ENCODE assay signal across 9 mouse cellular contexts in the genomic region with DNA sequence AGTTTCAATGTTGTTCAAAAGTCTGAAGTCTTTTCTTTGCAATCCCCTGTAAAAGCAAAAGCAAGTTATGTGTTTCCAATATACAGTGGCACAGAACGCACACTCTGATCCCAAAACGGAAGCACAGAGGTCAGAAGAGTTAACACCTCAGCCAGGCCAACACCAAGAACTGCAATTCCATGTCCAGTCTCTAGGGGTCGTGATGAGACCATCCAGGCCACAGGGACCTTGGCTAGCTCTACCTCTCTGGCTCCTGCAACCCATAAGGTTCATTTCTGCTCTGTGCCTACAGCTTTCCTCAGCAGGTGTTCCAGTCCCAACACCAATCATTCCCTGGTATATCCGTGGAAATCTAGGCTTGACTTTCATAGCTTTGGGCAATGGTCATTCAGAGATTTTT.
DNase-seq lines count a peak whose midpoint lies in the region; ATAC-seq and TF ChIP-seq lines count a peak whose summit lies in the region.
"Had no signal": no experiment of that assay in that cellular context is flagged by ENCODE, and none has a peak within 500 bp of the region (broad histone marks: within the 10 kb centered on the region; RNA-seq: fewer than 3 reads in every experiment).

No protein-coding gene starts in this region.

- TF ChIP-seq CTCF in thymus, adult 2 months (IDR thresholded peaks at IDR 0.05; ENCODE audit: borderline replicate concordance, control insufficient read depth, extremely low read depth, insufficient read depth, low read length, poor library complexity): no peak

- H3K9me3 ChIP-seq in forebrain, embryonic 11.5 days (ENCODE audit: control insufficient read depth, low read length): no peaks in the 10 kb centered on the region
- no peaks in the 10 kb centered on the region for H3K9me3 ChIP-seq in forebrain, embryonic 15.5 days
- no peaks in the 10 kb centered on the region for H3K9me3 ChIP-seq in midbrain, embryonic 14.5 days (ENCODE audit: control insufficient read depth, low read length)
- no peaks in the 10 kb centered on the region for H3K9me3 ChIP-seq in midbrain, embryonic 13.5 days
- H3K9me3 ChIP-seq: heart, embryonic 13.5 days had no signal

- H3K9ac ChIP-seq in forebrain, embryonic 11.5 days (ENCODE audit: low read length): no peak overlapping the region
- H3K9ac ChIP-seq in forebrain, embryonic 15.5 days (replicated peaks): no peak overlapping the region
- no peak overlapping the region for H3K9ac ChIP-seq in midbrain, embryonic 14.5 days (replicated peaks; ENCODE audit: low read length)
- no peak overlapping the region for H3K9ac ChIP-seq in midbrain, embryonic 13.5 days (replicated peaks)
- H3K9ac ChIP-seq: heart, embryonic 13.5 days had no signal

- no peak overlapping the region for H3K27ac ChIP-seq in forebrain, embryonic 11.5 days (ENCODE audit: low read depth, low read length)
- H3K27ac ChIP-seq in forebrain, embryonic 15.5 days (replicated peaks): no peak overlapping the region
- H3K27ac ChIP-seq in midbrain, embryonic 14.5 days (replicated peaks; ENCODE audit: low read depth, low read length): no peak overlapping the region
- H3K27ac ChIP-seq in midbrain, embryonic 13.5 days: no peak overlapping the region
- no peak overlapping the region for H3K27ac ChIP-seq in thymus, adult 2 months (ENCODE audit: control insufficient read depth, insufficient read depth, low read length)
- H3K27ac ChIP-seq: heart, embryonic 13.5 days had no signal

- TF ChIP-seq POLR2A in thymus, adult 2 months (IDR thresholded peaks at IDR 0.05; ENCODE audit: control insufficient read depth, extremely low read depth, insufficient read depth, low read length, poor library complexity): no peak

- WGBS in forebrain, embryonic 11.5 days: 49% methylated on average over 4 of the region's 4 CpGs
- WGBS in forebrain, embryonic 15.5 days: 44% methylated on average over 4 of the region's 4 CpGs
- WGBS in midbrain, embryonic 14.5 days: 42% methylated on average over 4 of the region's 4 CpGs
- WGBS in midbrain, embryonic 13.5 days: 44% methylated on average over 4 of the region's 4 CpGs
- WGBS in thymus, adult 2 months: 33% methylated on average over 4 of the region's 4 CpGs

- H3K27me3 ChIP-seq in forebrain, embryonic 11.5 days (ENCODE audit: control insufficient read depth, insufficient read depth, low read length): no peaks in the 10 kb centered on the region
- H3K27me3 ChIP-seq in forebrain, embryonic 15.5 days: peaks cover 9% of the 10 kb centered on the region
- H3K27me3 ChIP-seq in midbrain, embryonic 14.5 days (ENCODE audit: control insufficient read depth, insufficient read depth, low read length): no peaks in the 10 kb centered on the region
- peaks cover 4% of the 10 kb centered on the region; the same call in 1 of the 2 replicates for H3K27me3 ChIP-seq in midbrain, embryonic 13.5 days
- no peaks in the 10 kb centered on the region for H3K27me3 ChIP-seq in thymus, adult 2 months (ENCODE audit: control insufficient read depth, insufficient read depth, low read length)

- no peak overlapping the region for H3K4me3 ChIP-seq in forebrain, embryonic 11.5 days (ENCODE audit: low read depth, low read length)
- no peak overlapping the region for H3K4me3 ChIP-seq in forebrain, embryonic 15.5 days
- no peak overlapping the region for H3K4me3 ChIP-seq in midbrain, embryonic 14.5 days (replicated peaks; ENCODE audit: low read depth, low read length)
- H3K4me3 ChIP-seq in midbrain, embryonic 13.5 days (replicated peaks): no peak overlapping the region
- no peak overlapping the region for H3K4me3 ChIP-seq in thymus, adult 2 months (ENCODE audit: control insufficient read depth, insufficient read depth, low read length)
- H3K4me3 ChIP-seq: heart, embryonic 13.5 days had no signal

- DNase-seq in forebrain, embryonic 11.5 days (ENCODE audit: low spot score): peak; percentile 60
- peak; percentile 44 for DNase-seq in midbrain, embryonic 14.5 days
- peak; percentile 62 to 71 for DNase-seq in cerebellum, adult 18-20 months
- DNase-seq in heart, postnatal 36 days: peak; percentile 50 to 52
- peak; percentile 15 for DNase-seq in lung, postnatal 14 days
- no peak for DNase-seq in thymus, adult 2 months

- H3K36me3 ChIP-seq in forebrain, embryonic 11.5 days (ENCODE audit: control insufficient read depth, insufficient read depth, low read length): no peaks in the 10 kb centered on the region
- no peaks in the 10 kb centered on the region for H3K36me3 ChIP-seq in forebrain, embryonic 15.5 days
- no peaks in the 10 kb centered on the region for H3K36me3 ChIP-seq in midbrain, embryonic 14.5 days (ENCODE audit: control insufficient read depth, insufficient read depth, low read length)
- H3K36me3 ChIP-seq in midbrain, embryonic 13.5 days: no peaks in the 10 kb centered on the region
- H3K36me3 ChIP-seq in thymus, adult 2 months (ENCODE audit: control insufficient read depth, insufficient read depth, low read length): no peaks in the 10 kb centered on the region
- H3K36me3 ChIP-seq: heart, embryonic 13.5 days had no signal

- intact Hi-C loops in heart, postnatal 36 days (cut with DNase I): loop anchor here (1.0 to 2.0 kb wide), 2 partner anchors 243 to 251 kb away; a partner anchor contains a TSS

- no peak overlapping the region for H3K4me2 ChIP-seq in forebrain, embryonic 11.5 days (ENCODE audit: low read depth, low read length, severe bottlenecking)
- H3K4me2 ChIP-seq in forebrain, embryonic 15.5 days (replicated peaks): no peak overlapping the region
- H3K4me2 ChIP-seq in midbrain, embryonic 14.5 days (ENCODE audit: low read length): no peak overlapping the region
- H3K4me2 ChIP-seq in midbrain, embryonic 13.5 days (replicated peaks): no peak overlapping the region
- H3K4me2 ChIP-seq: heart, embryonic 13.5 days had no signal

- ATAC-seq in forebrain, embryonic 11.5 days (replicated peaks; ENCODE audit: low FRiP score): no peak
- ATAC-seq in forebrain, embryonic 15.5 days (replicated peaks): no peak
- no peak for ATAC-seq in midbrain, embryonic 14.5 days (ENCODE audit: low FRiP score, low TSS enrichment)
- no peak for ATAC-seq in midbrain, embryonic 13.5 days

- H3K4me1 ChIP-seq in forebrain, embryonic 11.5 days (replicated peaks; ENCODE audit: control insufficient read depth, insufficient read depth, low read length): 0 out of 2 replicates have a peak, but pooled peaks cover 2% of the 10 kb centered on the region
- peaks cover 23% of the 10 kb centered on the region for H3K4me1 ChIP-seq in forebrain, embryonic 15.5 days
- 0 out of 2 replicates have a peak, but pooled peaks cover 3% of the 10 kb centered on the region for H3K4me1 ChIP-seq in midbrain, embryonic 14.5 days (ENCODE audit: control insufficient read depth, insufficient read depth, low read length)
- H3K4me1 ChIP-seq in midbrain, embryonic 13.5 days (replicated peaks): peaks cover 13% of the 10 kb centered on the region; the same call in 1 of the 2 replicates
- H3K4me1 ChIP-seq in thymus, adult 2 months (replicated peaks; ENCODE audit: control insufficient read depth, insufficient read depth, low read length): no peaks in the 10 kb centered on the region
